ENCODE assay signal across 8 mouse cellular contexts in genomic region chr1:74880785-74881360, GRCm38 (mm10). TPM values are rescaled to one million over a fixed set of nuclear protein-coding genes. Genes with fewer than 3 reads are reported as not detected.
A peak's percentile ranks its signal among the peaks of the same experiment; 100 is the strongest.
DNase-seq lines count a peak whose midpoint lies in the region; ATAC-seq lines count a peak whose summit lies in the region.

No protein-coding gene starts in this region.

- 2% methylated on average over 18 of the region's 18 CpGs for WGBS in forebrain, embryonic 15.5 days
- 5% methylated on average over 18 of the region's 18 CpGs for WGBS in liver, embryonic 13.5 days (ENCODE audit: insufficient replicate concordance)
- WGBS in neural tube, embryonic 15.5 days, result 2% methylated on average over 18 of the region's 18 CpGs

- no peaks in the 10 kb centered on the region for H3K36me3 ChIP-seq in forebrain, embryonic 15.5 days
- H3K36me3 ChIP-seq in liver, embryonic 13.5 days, result no peaks in the 10 kb centered on the region
- no peaks in the 10 kb centered on the region for H3K36me3 ChIP-seq in neural tube, embryonic 15.5 days

- H3K27me3 ChIP-seq in forebrain, embryonic 15.5 days, result peaks cover 77% of the 10 kb centered on the region
- H3K27me3 ChIP-seq in liver, embryonic 13.5 days, result peaks cover 73% of the 10 kb centered on the region
- H3K27me3 ChIP-seq in neural tube, embryonic 15.5 days (replicated peaks), result peaks cover 74% of the 10 kb centered on the region

- H3K4me1 ChIP-seq in forebrain, embryonic 15.5 days, result peaks cover 35% of the 10 kb centered on the region
- no peaks in the 10 kb centered on the region; the same call in 1 of the 2 replicates for H3K4me1 ChIP-seq in liver, embryonic 13.5 days (replicated peaks)
- H3K4me1 ChIP-seq in neural tube, embryonic 15.5 days, result peaks cover 36% of the 10 kb centered on the region

- DNase-seq in urinary bladder, adult 18-20 months (ENCODE audit: low spot score in 2 of 2), result peak; percentile 30 to 57
- DNase-seq in urinary bladder, postnatal 4 days (ENCODE audit: low spot score in 2 of 2), result no peak
- DNase-seq in induced T-regulatory cell, adult 2 months (ENCODE audit: low read depth), result peak; percentile 67
- DNase-seq in liver, embryonic 13.5 days, result peak; percentile 14
- DNase-seq in urinary bladder, postnatal 36 days (ENCODE audit: low spot score in 2 of 2), result peak; percentile 49 to 62

- peak; percentile 71 for ATAC-seq in cerebellum, adult (ENCODE audit: insufficient number of reproducible peaks, low FRiP score, low TSS enrichment)
- peak; percentile 62 for ATAC-seq in forebrain, embryonic 15.5 days (replicated peaks)
- no peak for ATAC-seq in liver, embryonic 13.5 days (ENCODE audit: low read depth)
- ATAC-seq in neural tube, embryonic 15.5 days (ENCODE audit: low FRiP score), result no peak

- H3K9me3 ChIP-seq in forebrain, embryonic 15.5 days, result no peaks in the 10 kb centered on the region
- no peaks in the 10 kb centered on the region for H3K9me3 ChIP-seq in liver, embryonic 13.5 days (replicated peaks)
- no peaks in the 10 kb centered on the region for H3K9me3 ChIP-seq in neural tube, embryonic 15.5 days (replicated peaks)

- no peak overlapping the region for H3K27ac ChIP-seq in forebrain, embryonic 15.5 days (replicated peaks)
- no peak overlapping the region for H3K27ac ChIP-seq in liver, embryonic 13.5 days
- no peak overlapping the region for H3K27ac ChIP-seq in neural tube, embryonic 15.5 days (replicated peaks)

- no peak overlapping the region for H3K4me3 ChIP-seq in forebrain, embryonic 15.5 days
- no peak overlapping the region for H3K4me3 ChIP-seq in liver, embryonic 13.5 days (replicated peaks)
- peak overlapping the region; percentile 18; the same call in 1 of the 2 replicates for H3K4me3 ChIP-seq in neural tube, embryonic 15.5 days (replicated peaks)

- no peak overlapping the region for H3K9ac ChIP-seq in forebrain, embryonic 15.5 days (replicated peaks)
- H3K9ac ChIP-seq in liver, embryonic 13.5 days, result no peak overlapping the region
- no peak overlapping the region for H3K9ac ChIP-seq in neural tube, embryonic 15.5 days (replicated peaks)

- H3K4me2 ChIP-seq in forebrain, embryonic 15.5 days (replicated peaks), result no peak overlapping the region
- H3K4me2 ChIP-seq in liver, embryonic 13.5 days, result no peak overlapping the region
- peak overlapping the region; percentile 43 for H3K4me2 ChIP-seq in neural tube, embryonic 15.5 days

RNA-seq across cellular contexts. Expression of gene Fev, which starts 4.3 kb away (rescaled TPM):
- 0.46 TPM in 1 of 2 replicates, not detected in the other for polyA plus RNA-seq in forebrain, embryonic 15.5 days (2015; fragmentation: Nextera tagmentation; extraction: Ambion mirVana)
- 0.06 and 0.07 TPM in 2 replicates for polyA plus RNA-seq in liver, embryonic 13.5 days (2015; fragmentation: Nextera tagmentation; extraction: Ambion mirVana)
- 0.73 TPM in 1 of 2 replicates, not detected in the other for polyA plus RNA-seq in neural tube, embryonic 15.5 days (2015; fragmentation: Nextera tagmentation; extraction: Ambion mirVana)

RNA-seq across cellular contexts. Expression of gene Cryba2, which starts 12.1 kb away (rescaled TPM):
- not detected in 2 replicates for polyA plus RNA-seq in forebrain, embryonic 15.5 days (2015; fragmentation: Nextera tagmentation; extraction: Ambion mirVana)
- not detected in 2 replicates for polyA plus RNA-seq in liver, embryonic 13.5 days (2015; fragmentation: Nextera tagmentation; extraction: Ambion mirVana)
- 0.41 and 1.5 TPM in 2 replicates for polyA plus RNA-seq in neural tube, embryonic 15.5 days (2015; fragmentation: Nextera tagmentation; extraction: Ambion mirVana)

RNA-seq across cellular contexts. Expression of gene Cdk5r2, which starts 26.1 kb away (rescaled TPM):
- 2.1 and 2.4 TPM in 2 replicates for polyA plus RNA-seq in forebrain, embryonic 15.5 days (2015; fragmentation: Nextera tagmentation; extraction: Ambion mirVana)
- polyA plus RNA-seq in liver, embryonic 13.5 days (2015; fragmentation: Nextera tagmentation; extraction: Ambion mirVana), result not detected in 2 replicates
- polyA plus RNA-seq in neural tube, embryonic 15.5 days (2015; fragmentation: Nextera tagmentation; extraction: Ambion mirVana), result 10.0 and 11.6 TPM in 2 replicates

RNA-seq across cellular contexts. Expression of gene Cfap65, which starts 54.5 kb away (rescaled TPM):
- polyA plus RNA-seq in forebrain, embryonic 15.5 days (2015; fragmentation: Nextera tagmentation; extraction: Ambion mirVana), result 0.59 and 0.67 TPM in 2 replicates
- not detected in 2 replicates for polyA plus RNA-seq in liver, embryonic 13.5 days (2015; fragmentation: Nextera tagmentation; extraction: Ambion mirVana)
- polyA plus RNA-seq in neural tube, embryonic 15.5 days (2015; fragmentation: Nextera tagmentation; extraction: Ambion mirVana), result 0.41 and 0.43 TPM in 2 replicates

Comparison
In these comparisons a context has a peak if more than half of its experiments do, and no peak if none do; other contexts are left out.
1. DNase-seq: peak in urinary bladder, adult 18-20 months (2 of 2), induced T-regulatory cell, adult 2 months (single experiment), liver, embryonic 13.5 days (single experiment) and urinary bladder, postnatal 36 days (2 of 2); none in urinary bladder, postnatal 4 days (0 of 2).
2. ATAC-seq: peak in cerebellum, adult (single experiment) and forebrain, embryonic 15.5 days (single experiment); none in liver, embryonic 13.5 days (single experiment) and neural tube, embryonic 15.5 days (single experiment).